Mouse (Mus musculus) small intestine, adult 2 months (tissue): ENCODE data around the gene Sult1a1. TPM values are rescaled to one million over a fixed set of nuclear protein-coding genes. Genes with fewer than 3 reads are reported as not detected.

Experiments
- H3K27ac ChIP-seq: fragments of 200-500 bp; 2 replicates; pipeline ENCODE4 v1.5.1; 2012; ENCODE audit warnings: low read depth, low read length, control low read depth, inconsistent platforms; ENCODE audit not compliant: insufficient read depth
- H3K27me3 ChIP-seq: fragments of 200-500 bp; 2 replicates; pipeline ENCODE4 v1.6.1; 2012; ENCODE audit warnings: mild to moderate bottlenecking, moderate library complexity, low read length, inconsistent platforms; ENCODE audit not compliant: control insufficient read depth, insufficient read depth
- H3K36me3 ChIP-seq: fragments of 200-500 bp; 2 replicates; pipeline ENCODE4 v1.6.1; 2012; ENCODE audit warnings: mild to moderate bottlenecking, low read length, control low read depth, inconsistent platforms; ENCODE audit not compliant: control insufficient read depth, insufficient read depth
- H3K4me1 ChIP-seq: fragments of 200-500 bp; 2 replicates; pipeline ENCODE4 v1.6.1; 2012; ENCODE audit warnings: low read length, inconsistent platforms, mixed read lengths; ENCODE audit not compliant: control insufficient read depth, insufficient read depth, insufficient read length
- H3K4me3 ChIP-seq: fragments of 200-500 bp; 2 replicates; pipeline ENCODE4 v1.5.1; 2012; ENCODE audit warnings: low read depth, mild to moderate bottlenecking, control low read depth, inconsistent platforms, low read length, moderate library complexity
- CTCF ChIP-seq: fragments of 200-500 bp; IDR thresholded peaks from 2 replicates; pipeline ENCODE4 v1.5.1; 2012; ENCODE audit warnings: low read depth, mild to moderate bottlenecking, control low read depth, inconsistent platforms, low read length, moderate library complexity, mixed read lengths; ENCODE audit not compliant: insufficient replicate concordance, insufficient read length; ENCODE audit errors: extremely low read depth
- POLR2A ChIP-seq: fragments of 200-500 bp; IDR thresholded peaks from 2 replicates; pipeline ENCODE4 v1.6.1; 2012; ENCODE audit warnings: low read depth, mild to moderate bottlenecking, control low read depth, inconsistent platforms, low read length, moderate library complexity
- WGBS: fragments of 180-500 bp; shearing (Covaris S2); methylation state at CpG from one replicate; pipeline ENCODE4 v1.1.7; 2018; 5-methylcytosine and 5-hydroxymethylcytosine counted together
- polyA plus RNA-seq: library from polyadenylated mRNA; depleted of rRNA; stranded (reverse); fragments of >200 nt; gene quantifications from 2 replicates; pipeline ENCODE4 v1.2.3, GENCODE M21; 2012

The Sult1a1 gene
- polyA plus RNA-seq, 1 experiment = 7.4 TPM

DNA sequence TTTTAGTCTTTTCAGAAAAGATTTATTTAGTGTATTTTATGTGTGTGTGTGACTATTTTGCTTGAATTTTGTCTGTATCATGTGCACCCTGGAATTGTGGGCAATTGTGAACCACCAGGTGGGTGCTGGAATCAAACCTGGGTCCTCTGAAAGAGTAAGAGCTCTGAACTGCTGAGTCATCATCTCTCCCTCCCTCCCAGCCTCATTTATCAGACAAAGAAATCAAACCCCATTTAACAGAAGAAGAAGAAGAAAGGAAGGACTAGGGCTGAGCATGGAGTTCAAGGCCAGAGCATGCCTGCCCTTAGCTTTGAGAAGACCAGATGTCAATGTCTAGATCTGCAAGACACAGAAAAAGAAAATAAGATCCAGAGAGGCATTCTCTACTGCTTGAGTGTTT is 40.9 kb downstream of the Sult1a1 start:
- Histone ChIP-seq H3K27me3 (no peaks in the 10 kb centered on the region), H3K36me3 (no peaks in the 10 kb centered on the region), H3K27ac (no peak overlapping the region), H3K4me1 (no peaks in the 10 kb centered on the region; the same call in 1 of the 2 replicates), H3K4me3 (no peak overlapping the region)
- TF ChIP-seq POLR2A (no peak), CTCF (no peak)

DNA sequence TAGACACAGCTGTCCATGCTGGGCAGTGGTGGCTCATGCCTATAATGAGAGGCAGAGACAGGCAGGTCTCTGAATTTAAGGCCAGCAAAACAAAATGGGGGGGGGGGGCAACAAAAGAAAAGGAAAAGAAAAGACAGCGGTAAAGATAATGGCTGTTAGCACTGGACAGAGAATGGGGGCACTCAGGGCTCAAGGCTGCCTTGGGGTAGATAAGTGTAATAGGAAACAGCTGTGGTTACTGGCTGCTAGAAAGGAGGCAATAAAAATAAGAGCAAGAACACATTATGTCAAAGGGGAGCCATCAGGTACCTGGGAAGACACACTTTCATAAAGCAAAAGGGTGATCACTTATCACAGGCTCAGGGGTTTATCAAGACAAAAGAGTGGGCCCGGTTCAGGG is 43.8 kb downstream of the Sult1a1 start:
- TF ChIP-seq POLR2A = no peak
- TF ChIP-seq CTCF = no peak
- WGBS = 38% methylated on average over 2 of the region's 2 CpGs
- Histone ChIP-seq H3K36me3 (no peaks in the 10 kb centered on the region), H3K4me3 (no peak overlapping the region), H3K27me3 (no peaks in the 10 kb centered on the region), H3K27ac (no peak overlapping the region), H3K4me1 (peaks cover 2% of the 10 kb centered on the region; the same call in 1 of the 2 replicates)

DNA sequence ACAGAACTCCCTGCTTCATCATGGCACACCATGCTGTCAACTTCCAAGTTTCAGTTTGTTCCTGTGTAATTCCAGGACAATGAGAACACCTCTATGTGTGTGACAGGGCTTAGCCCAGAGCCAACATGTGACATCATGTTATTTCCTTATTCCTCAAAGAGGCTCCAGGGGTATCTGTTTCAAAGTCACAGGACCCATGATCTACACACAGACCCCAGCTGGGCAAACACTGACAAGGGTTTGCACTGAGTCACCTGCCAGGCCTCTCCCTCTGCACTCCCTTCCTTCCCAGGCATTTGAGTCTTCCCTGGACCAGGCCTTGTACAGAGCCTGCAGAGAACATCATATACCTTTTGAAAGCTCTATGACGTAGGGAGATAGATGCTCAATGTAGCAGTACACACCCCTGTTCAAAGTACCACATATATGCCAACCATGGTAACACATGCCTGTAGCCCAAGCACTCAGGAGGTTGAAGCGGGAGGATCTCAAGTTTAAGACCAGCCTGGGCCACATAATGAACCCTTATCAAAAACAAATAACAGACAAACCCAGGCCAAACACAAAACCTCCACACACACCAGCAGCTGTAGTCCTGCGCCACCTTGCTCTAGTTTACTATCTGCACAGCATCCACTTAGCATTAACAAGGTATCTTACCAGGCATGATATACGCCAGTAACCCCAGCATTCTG is 45.3 kb downstream of the Sult1a1 start, which contains the start of gene Nupr1:
TSS of gene Nupr1 (minus strand) at position 38 of the 695 bp plus-strand sequence.
- Histone ChIP-seq H3K4me1 (peaks cover 2% of the 10 kb centered on the region; the same call in 1 of the 2 replicates), H3K36me3 (no peaks in the 10 kb centered on the region), H3K27ac (no peak within 1 kb of the TSS), H3K27me3 (no peaks in the 10 kb centered on the region), H3K4me3 (no peak within 1 kb of the TSS)
- 47% methylated on average over 4 of the region's 4 CpGs for WGBS
- TF ChIP-seq POLR2A (no peak), CTCF (no peak)

DNA sequence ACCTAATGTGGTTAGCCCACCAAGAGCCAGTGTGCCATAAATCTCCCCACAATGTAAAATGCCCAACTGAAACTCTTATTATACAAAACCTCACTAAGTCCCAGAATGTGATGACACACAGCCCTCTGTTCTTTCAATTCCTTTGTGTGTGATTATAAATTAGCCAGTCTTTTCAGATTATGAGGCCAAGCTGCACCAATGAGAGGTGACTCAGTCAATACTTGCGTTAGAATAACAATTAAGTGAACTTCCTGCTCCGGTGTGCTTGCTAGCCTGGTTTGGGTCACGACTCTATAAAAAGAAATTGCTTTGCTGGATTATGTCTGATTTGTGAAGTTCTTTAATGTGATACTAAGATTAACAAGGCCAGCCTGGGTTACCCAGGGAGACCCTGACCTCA is 46.3 kb downstream of the Sult1a1 start:
- TF ChIP-seq POLR2A (no peak), CTCF (no peak)
- 6% methylated on average over 3 of the region's 3 CpGs for WGBS
- no peaks in the 10 kb centered on the region for H3K36me3 ChIP-seq
- H3K27ac ChIP-seq = no peak overlapping the region
- no peak overlapping the region for H3K4me3 ChIP-seq
- H3K27me3 ChIP-seq = no peaks in the 10 kb centered on the region
- H3K4me1 ChIP-seq = peaks cover 8% of the 10 kb centered on the region; the same call in 1 of the 2 replicates

DNA sequence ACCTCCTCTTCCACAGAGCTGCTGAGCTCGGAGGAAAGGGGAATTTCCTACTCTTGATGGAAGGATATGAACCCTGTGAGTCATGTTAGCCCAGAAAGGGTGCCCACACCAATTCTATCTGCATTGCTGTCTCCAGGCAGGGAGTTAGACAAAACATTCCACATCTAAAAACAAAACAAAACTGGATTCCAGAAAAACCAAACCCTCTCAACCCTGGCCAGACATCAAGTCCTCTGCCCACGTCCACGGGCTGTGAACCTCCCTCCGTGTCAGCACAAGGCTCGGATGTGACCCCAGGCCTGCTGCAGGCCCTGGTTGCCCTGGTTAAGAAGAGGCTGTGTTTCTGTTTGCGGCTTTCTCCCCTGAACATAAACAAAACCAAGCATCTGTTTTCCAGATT is 48.1 kb downstream of the Sult1a1 start:
- H3K27ac ChIP-seq = peak overlapping the region; percentile 10; the same call in 1 of the 2 replicates
- no peak for TF ChIP-seq CTCF
- TF ChIP-seq POLR2A = no peak
- no peaks in the 10 kb centered on the region for H3K27me3 ChIP-seq
- no peaks in the 10 kb centered on the region for H3K36me3 ChIP-seq
- no peak overlapping the region for H3K4me3 ChIP-seq
- peaks cover 8% of the 10 kb centered on the region; the same call in 1 of the 2 replicates for H3K4me1 ChIP-seq
- 78% methylated on average over 6 of the region's 6 CpGs for WGBS

DNA sequence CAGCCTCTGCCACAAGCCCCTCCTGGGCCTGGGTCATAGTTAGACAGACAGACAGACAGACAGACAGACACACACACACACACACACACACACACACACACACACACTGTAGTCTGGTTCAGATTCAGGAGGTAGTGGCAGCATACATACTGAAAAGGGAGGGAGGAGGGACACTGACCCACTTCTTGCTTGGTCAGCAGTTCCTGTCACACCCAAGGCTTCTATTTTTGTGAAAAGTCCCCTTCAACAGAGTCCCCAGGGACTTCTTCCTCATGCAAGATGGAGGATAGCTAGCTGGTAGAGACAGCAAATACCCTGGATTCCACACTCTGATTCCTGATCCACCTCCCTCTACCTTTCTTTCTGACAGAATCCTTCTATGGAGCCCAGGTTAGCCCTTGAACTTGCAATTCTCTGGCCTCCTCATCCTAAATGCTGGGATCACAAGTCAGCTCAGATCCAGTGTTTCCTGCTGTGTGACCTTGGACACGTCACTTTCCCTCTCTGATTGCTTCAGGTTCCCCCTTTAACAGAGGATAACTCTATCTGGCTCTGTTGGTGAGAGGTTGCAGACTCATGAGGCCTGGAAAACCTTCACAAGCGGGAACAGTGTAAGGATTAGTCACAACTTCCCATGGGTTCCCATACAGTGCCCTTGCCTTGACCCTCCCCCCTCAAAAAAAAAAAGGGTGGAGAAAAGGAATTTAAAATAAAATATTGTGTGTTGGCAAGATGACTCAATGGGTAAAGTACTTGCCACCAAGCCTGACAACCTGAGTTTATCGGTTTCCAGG is 50.2 kb downstream of the Sult1a1 start:
- Histone ChIP-seq H3K27ac (peak overlapping the region; percentile 53), H3K4me1 (peaks cover 8% of the 10 kb centered on the region; the same call in 1 of the 2 replicates), H3K4me3 (no peak overlapping the region), H3K36me3 (no peaks in the 10 kb centered on the region), H3K27me3 (no peaks in the 10 kb centered on the region)
- TF ChIP-seq CTCF = no peak
- TF ChIP-seq POLR2A = no peak
- WGBS = 72% methylated on average over 3 of the region's 3 CpGs

DNA sequence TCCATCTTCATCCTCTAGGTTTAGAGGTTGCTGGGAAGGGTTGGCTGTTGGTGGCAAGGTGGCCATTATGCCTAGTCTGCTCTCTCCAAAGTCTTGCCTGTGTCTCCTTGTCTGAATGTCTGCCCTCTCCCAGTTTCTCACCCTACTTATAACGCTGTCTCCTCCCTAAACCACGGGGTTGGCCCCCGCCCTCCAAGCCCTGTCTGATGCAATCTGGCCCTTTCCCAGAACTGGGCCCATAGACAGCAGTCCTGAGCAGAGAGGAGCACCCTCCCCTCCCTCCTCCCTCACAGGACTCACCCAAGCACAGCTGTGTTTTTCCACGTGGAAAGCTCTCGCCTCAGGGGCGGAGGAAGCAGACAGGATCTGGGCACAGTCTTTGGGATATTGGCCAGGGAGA is 50.9 kb downstream of the Sult1a1 start:
- Histone ChIP-seq H3K36me3 (no peaks in the 10 kb centered on the region), H3K4me1 (peaks cover 8% of the 10 kb centered on the region; the same call in 1 of the 2 replicates), H3K4me3 (peak overlapping the region; percentile 13; the same call in 1 of the 2 replicates), H3K27me3 (no peaks in the 10 kb centered on the region), H3K27ac (peak overlapping the region; percentile 64)
- WGBS = 6% methylated on average over 6 of the region's 6 CpGs
- peak; percentile 48; the same call in 1 of the 2 replicates for TF ChIP-seq POLR2A
- no peak for TF ChIP-seq CTCF
